Mouse (Mus musculus) liver, postnatal 0 days (tissue): Measurements from ENCODE around the gene Aff3.

ENCODE experiments used
- CTCF ChIP-seq: sonication (generic); IDR thresholded peaks from 2 replicates; pipeline ENCODE4 v1.5.1; 2016; ENCODE audit warnings: antibody characterized with exemption, low read depth
- EP300 ChIP-seq: IDR thresholded peaks from 2 replicates; pipeline ENCODE4 v1.6.1; 2016; ENCODE audit warnings: antibody characterized with exemption, low read depth, mild to moderate bottlenecking

DNA sequence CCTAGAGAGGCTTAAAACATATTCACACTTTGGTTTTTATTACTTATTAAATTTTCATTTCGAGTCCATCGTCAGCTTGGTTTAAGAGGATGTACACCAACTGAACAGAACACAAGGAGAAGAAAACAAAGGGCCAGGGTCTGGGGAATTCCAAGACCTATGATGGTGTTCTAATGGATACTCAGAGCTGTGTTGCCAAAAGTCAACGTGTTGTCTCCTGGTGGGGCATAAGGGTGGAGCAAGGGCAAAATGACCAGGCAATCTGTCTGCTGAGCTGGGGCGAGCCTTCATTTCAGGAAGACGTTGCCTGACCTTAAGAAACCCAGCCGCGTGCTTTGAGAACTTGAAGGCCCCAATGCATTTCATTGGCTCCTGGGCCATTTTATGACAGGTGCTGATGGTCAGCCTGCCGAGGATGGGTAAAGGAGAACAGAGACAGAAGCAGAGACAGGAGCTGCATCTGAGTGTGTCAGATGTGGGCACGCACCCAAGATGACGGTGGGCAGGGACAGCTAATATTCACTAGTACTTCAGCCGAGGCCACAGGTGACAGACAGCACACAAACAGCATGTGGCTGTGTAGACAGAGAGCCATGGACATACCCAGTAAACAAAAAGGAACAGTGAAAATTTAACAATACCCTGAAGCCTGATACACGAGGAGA lies 371.0 kb downstream of the Aff3 start:
- TF ChIP-seq EP300: no peak
- TF ChIP-seq CTCF: no peak
